Mouse (Mus musculus): ENCODE results near the gene Odc1.

GRCm38 (mm10) chr12:17588906-17589612 lies 44.5 kb downstream of the Odc1 start:
- TF ChIP-seq CTCF (IDR thresholded peaks at IDR 0.05; ENCODE audit: low read depth, low read length) = no peak
- no peak for TF ChIP-seq POLR2A (IDR thresholded peaks at IDR 0.05; ENCODE audit: borderline replicate concordance, low read depth, low read length)
